Mouse (Mus musculus) heart, adult 18-20 months (tissue): Measurements from ENCODE around the gene Kcnj8. TPM values are rescaled to one million over a fixed set of nuclear protein-coding genes. Genes with fewer than 3 reads are reported as not detected.

Experiments
- total RNA-seq, 2 experiments: library from RNA; stranded (reverse); gene quantifications; 2 replicates each; pipeline ENCODE4 v1.2.3; 2021

Gene Kcnj8
- total RNA-seq, 2 experiments from 2014 or later: 15.8 to 19.6 TPM

Other genes with a start within 250 kb of the Kcnj8 start
- gene Slco1a5, start 248.6 kb downstream of the Kcnj8 start, total RNA-seq: not detected
- gene Pyroxd1, start 226.0 kb downstream of the Kcnj8 start, total RNA-seq: 10 to 100 TPM; 11.4 to 12.3 TPM
- 10 to 100 TPM in 1 of 2 experiments, 1 to 10 TPM in 1; 7.1 to 13.0 TPM for gene Recql, start 184.5 kb downstream of the Kcnj8 start, total RNA-seq
- 10 to 100 TPM; 15.2 to 15.6 TPM for gene Golt1b, start 184.4 kb downstream of the Kcnj8 start, total RNA-seq
- not detected for gene Spx, start 158.2 kb downstream of the Kcnj8 start, total RNA-seq
- 1 to 10 TPM in 1 of 2 experiments, not detected in 1; 1.5 TPM for gene Gys2, start 98.5 kb downstream of the Kcnj8 start, total RNA-seq
- 1,000 to 10,000 TPM; 3,158 to 3,186 TPM for gene Ldhb, start 63.7 kb downstream of the Kcnj8 start, total RNA-seq
- gene Abcc9, start 130.7 kb upstream of the Kcnj8 start, total RNA-seq: 100 to 1,000 TPM; 236 to 257 TPM
- 10 to 100 TPM; 30.6 to 35.1 TPM for gene Cmas, start 185.1 kb upstream of the Kcnj8 start, total RNA-seq
- not detected for gene Sult6b2, start 232.9 kb upstream of the Kcnj8 start, total RNA-seq